Mouse (Mus musculus): ENCODE measurements around the gene C2cd3.

The C2cd3 gene

DNA sequence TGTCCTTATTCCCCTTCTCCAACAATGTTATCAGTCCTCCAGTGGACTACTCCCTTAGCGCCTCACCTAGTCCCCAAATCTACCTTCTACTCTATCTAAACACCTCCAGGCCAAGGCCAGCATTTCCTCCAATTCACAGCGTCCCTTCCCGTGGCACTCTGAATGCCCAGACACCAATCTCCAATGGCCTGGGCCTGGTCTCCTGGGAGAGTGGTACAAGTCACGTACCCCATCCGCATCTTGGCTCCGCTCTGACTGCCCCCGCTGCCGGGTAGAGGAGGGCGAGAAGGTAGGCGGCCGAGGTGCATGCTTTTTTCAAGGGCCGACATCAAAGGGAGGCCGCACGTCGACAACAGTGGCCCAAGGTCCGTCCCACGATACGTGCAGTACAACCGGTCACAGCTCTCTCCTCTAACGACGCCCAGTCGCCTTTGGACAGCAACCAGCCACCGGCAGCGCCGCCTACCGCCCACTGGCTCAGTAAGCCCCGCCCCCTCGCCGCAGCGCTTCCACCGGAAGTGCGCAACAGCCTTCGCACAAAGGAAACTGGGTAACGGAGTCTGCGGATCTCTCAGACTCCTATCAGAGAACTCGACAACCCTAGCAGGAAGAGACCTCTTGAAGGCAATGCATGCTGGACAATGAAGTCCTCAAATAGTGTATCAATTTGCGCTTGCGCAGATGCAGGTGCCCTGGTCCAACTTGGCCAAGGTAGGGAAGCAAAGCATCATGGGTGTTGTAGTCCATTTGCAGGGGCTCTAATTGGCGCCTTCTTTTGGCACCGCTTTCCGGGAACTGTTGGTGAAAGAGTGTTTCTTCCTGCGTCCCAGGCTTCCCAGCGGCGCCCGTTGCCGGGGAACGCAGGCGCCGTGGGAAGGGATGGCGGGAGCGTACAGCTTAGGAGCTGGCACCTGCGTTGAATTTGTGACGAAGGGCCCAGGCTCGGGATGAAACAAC, at the start of gene C2cd3, which contains the start of gene Ppme1:
Gene C2cd3, plus strand, starts transcription at position 739 of the 957 bp plus-strand sequence.
Gene Ppme1, minus strand, starts transcription at position 813 of the 957 bp plus-strand sequence.
- peak; percentile 98 for DNase-seq (ENCODE audit: low spot score)

DNA sequence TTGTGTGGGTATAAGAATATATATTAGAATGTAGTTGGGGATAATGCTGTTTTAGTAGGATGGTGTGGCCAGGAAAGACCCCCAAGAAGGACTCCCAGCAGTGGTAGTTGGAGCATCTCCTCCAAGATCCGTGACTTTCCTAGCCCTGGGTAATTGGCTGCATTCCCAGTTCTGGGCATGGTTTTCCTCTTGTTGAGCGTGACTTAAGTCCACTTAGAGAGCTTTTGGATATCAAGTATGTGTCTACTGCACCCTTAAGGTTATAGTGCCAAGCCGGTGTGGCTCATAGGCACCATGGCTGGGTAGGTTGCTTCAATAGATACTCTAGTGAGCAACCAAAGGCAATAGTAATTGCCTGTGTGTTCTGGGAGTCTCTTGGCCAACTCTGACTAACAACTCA, 48.3 kb upstream of the C2cd3 start:
- no peak for DNase-seq (ENCODE audit: low spot score)

- no peak for DNase-seq (ENCODE audit: low spot score)
These were observed 46.6 kb upstream of the C2cd3 start for GRCm38 (mm10) chr7:100325482-100325881.

GRCm38 (mm10) chr7:100327514-100327913, 44.5 kb upstream of the C2cd3 start:
- no peak for DNase-seq (ENCODE audit: low spot score)

DNA sequence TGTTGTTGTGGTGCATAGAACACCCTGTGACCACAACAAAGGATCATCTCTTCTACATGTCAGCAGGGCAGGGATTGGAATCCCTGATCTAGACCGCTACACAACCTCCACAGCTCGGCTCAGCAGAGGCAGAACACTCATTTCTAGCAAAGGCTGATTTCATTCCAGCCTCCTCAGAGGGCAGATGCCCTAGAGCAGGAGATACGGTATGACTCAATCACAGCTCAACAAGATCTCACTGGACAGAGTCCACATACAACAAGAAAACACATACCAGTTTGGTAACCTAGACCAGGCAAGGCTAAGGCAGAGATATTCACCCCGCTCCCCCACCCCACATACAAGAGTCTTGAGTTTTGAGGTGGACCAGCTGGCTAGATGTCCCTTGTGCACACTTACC, 43.4 kb upstream of the C2cd3 start:
- no peak for DNase-seq (ENCODE audit: low spot score)

- DNase-seq (ENCODE audit: low spot score) = no peak
These were observed 40.8 kb upstream of the C2cd3 start for GRCm38 (mm10) chr7:100331269-100331668.

GRCm38 (mm10) chr7:100335921-100336320, 36.1 kb upstream of the C2cd3 start:
- DNase-seq (ENCODE audit: low spot score) = no peak

DNA sequence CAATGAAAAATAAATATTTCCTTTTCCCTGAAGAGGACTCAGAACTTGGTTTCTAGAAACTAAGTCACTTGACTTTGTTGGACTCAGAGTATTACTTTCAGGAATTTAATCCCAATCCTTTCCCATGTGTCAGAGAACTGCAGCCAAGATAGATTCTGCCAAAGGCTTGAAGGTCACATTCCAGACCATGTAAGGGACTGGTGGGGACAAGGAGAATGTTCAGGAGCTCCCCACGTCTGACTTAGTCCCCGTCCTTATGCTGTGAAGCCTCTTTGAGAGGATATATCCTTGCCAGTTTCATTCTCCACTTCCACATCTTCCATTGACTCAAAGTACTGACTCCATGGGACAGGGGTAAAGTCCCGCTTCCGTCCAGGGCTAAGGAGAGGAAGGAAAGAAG, 17.0 kb upstream of the C2cd3 start:
- no peak for DNase-seq (ENCODE audit: low spot score)

DNA sequence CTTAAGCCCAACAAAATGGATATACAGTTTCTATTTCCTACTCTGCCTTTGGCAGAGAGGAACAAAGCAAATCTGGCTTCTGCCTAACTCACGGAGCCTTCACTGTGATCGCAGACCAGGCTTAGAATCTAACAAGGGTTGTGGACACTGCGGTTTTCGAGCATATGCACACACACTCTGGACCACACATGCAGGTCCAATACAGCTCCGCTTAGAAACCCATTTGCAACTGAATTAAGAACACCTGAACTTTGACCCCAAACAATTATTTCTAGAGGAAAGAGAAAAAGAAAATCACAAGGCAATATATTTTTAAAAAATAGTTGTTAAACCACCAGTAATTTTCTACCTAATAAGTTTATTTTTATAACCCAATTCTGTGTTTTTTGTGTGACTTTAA, 15.7 kb upstream of the C2cd3 start:
- DNase-seq (ENCODE audit: low spot score) = no peak

DNA sequence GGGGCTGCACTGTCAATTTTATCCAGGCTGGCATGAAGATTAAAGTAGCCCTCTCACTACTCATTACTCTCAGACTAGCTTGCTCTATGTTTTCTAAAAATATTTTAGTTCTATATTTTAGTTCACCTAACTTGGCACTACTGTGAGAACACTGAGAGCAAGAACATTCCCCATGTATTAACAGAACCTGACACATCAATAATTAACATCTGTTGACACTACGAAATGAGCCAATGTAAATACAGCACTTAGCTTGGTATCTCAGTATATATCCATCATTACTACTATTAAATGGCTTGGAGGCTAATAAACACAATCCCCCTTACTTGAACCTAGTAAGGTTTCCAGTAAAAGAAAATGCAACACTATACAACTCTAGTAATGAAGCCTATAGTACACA, 15.3 kb upstream of the C2cd3 start:
- DNase-seq (ENCODE audit: low spot score) = no peak

- DNase-seq (ENCODE audit: low spot score) = no peak
These were observed 14.2 kb upstream of the C2cd3 start for GRCm38 (mm10) chr7:100357856-100358255.

DNA sequence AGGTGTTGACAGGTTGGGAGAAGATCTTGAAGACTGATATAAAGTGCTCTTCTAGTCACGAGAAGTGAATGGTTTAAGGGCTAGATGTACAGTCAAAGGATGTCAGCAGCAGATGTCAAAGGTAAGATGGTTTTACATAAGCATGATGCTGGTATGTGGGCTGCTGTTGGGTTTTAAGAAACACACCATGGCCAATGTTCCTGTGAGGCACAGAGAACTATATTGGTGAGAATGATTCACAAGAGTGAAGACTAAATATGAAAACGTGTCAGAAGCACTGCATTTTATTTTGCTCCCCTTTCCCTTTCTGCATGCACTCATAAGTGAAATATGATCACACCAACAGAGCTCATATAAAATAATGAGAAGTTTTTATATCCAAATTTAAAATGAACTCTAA, 8.9 kb upstream of the C2cd3 start:
- no peak for DNase-seq (ENCODE audit: low spot score)

GRCm38 (mm10) chr7:100364888-100365287, 7.1 kb upstream of the C2cd3 start:
- DNase-seq (ENCODE audit: low spot score) = no peak

GRCm38 (mm10) chr7:100372452-100372980, 483 bp downstream of the C2cd3 start:
- DNase-seq (ENCODE audit: low spot score) = no peak

DNA sequence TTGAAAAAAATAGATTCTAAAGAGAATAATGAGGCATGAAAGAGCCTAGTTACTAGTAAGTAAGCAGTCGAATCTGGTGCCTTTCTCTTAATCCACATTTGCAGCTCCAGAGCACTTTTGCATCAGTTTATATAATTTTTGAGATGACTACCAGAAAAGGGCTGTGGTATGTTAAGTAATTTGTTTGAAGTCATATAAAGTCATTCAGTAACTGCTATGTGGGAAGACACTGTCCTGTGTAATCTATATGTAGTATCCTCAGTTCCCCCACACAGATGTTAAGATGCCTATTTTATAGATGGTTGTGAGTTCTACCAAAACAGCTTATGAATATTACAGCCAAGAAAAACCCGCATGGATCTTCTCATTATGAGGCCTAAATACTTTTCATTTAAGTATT, 6.2 kb downstream of the C2cd3 start:
- no peak for DNase-seq (ENCODE audit: low spot score)

- DNase-seq (ENCODE audit: low spot score) = no peak
These were observed 9.1 kb downstream of the C2cd3 start for GRCm38 (mm10) chr7:100381161-100381560.

GRCm38 (mm10) chr7:100383207-100383606, 11.2 kb downstream of the C2cd3 start:
- DNase-seq (ENCODE audit: low spot score) = no peak

DNA sequence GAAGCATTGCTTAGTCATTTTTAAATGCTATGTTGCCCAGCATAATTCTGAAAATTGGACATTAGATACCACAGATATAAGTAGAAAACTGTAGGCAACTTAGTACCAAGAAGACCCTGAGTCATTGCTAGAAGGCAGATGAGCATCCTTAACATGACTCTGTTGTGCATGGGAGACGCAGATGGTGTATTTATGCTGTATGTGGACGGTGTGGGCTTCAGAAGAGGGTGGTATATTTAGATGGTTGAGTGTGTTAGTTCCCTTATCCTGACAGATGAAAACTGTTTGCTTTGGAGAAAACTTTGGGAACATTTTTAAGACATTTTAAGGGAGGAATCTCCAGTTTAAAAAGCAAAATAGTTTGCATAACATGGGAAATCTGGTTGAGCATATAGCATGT, 16.1 kb downstream of the C2cd3 start:
- DNase-seq (ENCODE audit: low spot score) = no peak

- DNase-seq (ENCODE audit: low spot score) = no peak
These were observed 18.1 kb downstream of the C2cd3 start for GRCm38 (mm10) chr7:100390166-100390565.

- no peak for DNase-seq (ENCODE audit: low spot score)
These were observed 20.2 kb downstream of the C2cd3 start for GRCm38 (mm10) chr7:100392265-100392664.

GRCm38 (mm10) chr7:100399231-100399913, 27.3 kb downstream of the C2cd3 start:
- no peak for DNase-seq (ENCODE audit: low spot score)

- peak; percentile 13 for DNase-seq (ENCODE audit: low spot score)
These were observed 29.0 kb downstream of the C2cd3 start for GRCm38 (mm10) chr7:100400899-100401539.
